Mouse (Mus musculus): ENCODE data around the gene Vwc2l.
A peak's percentile ranks its signal among the peaks of the same experiment; 100 is the strongest.

Gene Vwc2l

GRCm38 (mm10) chr1:70725655-70726066 lies at the start of gene Vwc2l:
Vwc2l (plus strand) TSS chr1:70725715.
- peak; percentile 73 for DNase-seq (ENCODE audit: low spot score)

DNA sequence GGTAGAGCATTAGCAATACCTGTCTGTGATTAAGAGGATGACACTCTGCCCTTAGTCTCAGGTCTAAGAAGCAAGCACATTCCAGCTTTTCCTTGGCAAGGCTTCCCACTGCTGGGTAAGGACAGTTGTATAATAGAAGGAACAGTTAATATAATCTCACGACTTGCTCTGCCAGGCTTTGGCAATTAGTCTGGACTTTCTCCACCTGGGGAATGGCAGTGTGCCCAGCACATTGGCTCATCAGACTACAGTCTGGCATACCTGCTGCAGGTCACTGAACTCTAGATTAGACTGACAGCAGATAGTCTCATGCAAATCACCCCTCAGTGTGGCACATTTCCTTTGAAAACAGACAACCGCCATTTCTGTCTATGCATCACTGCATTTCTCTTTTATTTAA lies 33.0 kb upstream of the Vwc2l start:
- DNase-seq (ENCODE audit: low spot score) = no peak

DNA sequence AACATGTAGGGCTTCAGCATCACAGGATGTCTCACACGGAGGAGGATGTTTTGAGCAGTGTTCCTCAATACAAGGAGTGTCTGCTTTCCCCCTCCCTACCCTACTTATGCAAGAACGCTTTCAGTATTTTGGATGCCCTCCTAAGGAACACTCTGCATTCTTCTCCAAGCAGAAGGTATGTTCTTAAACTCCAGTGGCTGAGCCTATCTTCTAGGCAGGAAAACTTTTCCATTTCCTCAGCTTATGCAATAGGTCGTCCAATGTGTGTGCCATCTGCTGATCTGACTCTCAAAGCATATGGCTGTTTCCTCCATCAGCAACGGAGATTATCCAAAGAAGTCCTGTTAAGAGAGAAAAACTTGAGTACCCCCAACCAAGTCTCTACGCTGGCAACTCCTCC lies 25.2 kb upstream of the Vwc2l start:
- no peak for DNase-seq (ENCODE audit: low spot score)

DNA sequence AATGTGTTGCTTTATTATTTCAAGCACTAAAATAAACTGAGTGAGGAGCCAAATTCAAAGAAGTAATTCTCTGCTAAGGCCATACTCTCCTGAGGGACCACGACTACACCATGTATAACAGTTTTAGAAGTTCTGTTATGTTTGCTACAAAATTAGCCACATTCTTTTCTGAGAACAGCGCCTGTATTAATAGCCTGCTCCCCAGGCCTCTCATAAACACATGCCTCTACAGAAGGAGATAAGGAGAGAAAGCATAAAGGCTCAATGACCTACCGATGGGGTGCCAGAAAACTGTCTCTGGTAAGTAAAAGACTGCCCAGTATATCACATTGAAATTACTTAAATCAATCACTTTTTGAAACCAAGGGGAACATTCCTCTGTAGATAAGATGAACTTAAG lies 21.6 kb upstream of the Vwc2l start:
- DNase-seq (ENCODE audit: low spot score) = no peak

GRCm38 (mm10) chr1:70705821-70706220 lies 19.7 kb upstream of the Vwc2l start:
- DNase-seq (ENCODE audit: low spot score) = no peak

DNA sequence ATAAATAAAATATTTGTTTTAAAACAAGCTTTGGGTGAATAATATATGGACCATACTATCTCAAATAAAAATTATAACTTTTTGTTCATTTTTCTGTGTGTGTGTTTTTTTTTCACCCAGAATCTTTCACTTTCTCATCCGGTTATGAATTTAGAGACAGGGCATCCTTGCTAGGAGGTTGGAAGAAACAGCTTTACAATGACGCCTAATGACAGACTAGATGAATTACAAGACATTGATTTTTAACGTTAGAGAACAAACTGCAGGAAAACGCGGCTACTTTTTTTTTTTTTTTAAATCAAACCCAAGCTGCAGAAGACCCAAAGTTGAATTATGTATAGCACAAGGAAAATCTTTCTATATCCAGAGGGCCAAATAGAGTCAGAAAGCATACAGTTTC lies 470 bp upstream of the Vwc2l start:
- no peak for DNase-seq (ENCODE audit: low spot score)

DNA sequence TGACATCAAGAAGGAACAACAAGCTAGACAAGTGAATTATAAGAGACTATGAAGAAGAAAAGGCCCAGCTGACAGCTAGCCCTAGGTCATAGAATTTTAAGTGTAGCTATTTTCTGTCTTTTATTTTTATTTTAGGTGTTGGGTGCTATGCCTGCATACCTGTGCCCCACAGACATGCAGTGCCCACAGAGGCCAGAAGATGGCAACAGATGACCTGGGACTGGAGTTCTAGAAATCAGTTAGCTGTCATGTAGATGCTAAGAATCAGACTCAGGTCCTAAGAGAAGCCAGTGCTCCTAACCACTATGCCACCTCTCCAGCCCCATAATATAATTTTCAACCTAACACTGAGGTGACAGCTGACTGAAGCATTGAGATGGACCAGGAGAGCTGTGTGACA lies 61.6 kb downstream of the Vwc2l start:
- DNase-seq (ENCODE audit: low spot score) = no peak

- DNase-seq (ENCODE audit: low spot score) = no peak
Measured at GRCm38 (mm10) chr1:70791636-70792035, 66.1 kb downstream of the Vwc2l start.

DNA sequence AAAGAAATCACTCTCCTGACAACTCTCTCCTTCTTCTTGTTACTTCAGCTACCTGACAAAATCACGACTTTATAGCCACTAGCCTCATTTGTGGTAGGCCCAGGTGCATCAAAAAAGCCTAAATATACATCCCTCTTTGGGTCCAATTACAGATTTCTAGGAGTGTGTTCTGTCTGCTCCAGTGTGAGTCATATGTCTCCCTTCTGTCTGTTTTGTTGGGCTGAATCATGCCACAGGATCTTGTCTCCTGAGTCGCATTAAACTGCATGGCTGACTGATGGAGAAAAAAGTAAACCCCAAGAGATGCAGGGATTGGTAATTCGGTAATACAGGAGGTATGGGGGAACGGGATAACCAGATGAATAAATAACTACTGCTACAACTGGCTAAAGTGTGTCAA lies 69.6 kb downstream of the Vwc2l start:
- no peak for DNase-seq (ENCODE audit: low spot score)

GRCm38 (mm10) chr1:70803401-70803800 lies 77.9 kb downstream of the Vwc2l start:
- DNase-seq (ENCODE audit: low spot score) = no peak

DNA sequence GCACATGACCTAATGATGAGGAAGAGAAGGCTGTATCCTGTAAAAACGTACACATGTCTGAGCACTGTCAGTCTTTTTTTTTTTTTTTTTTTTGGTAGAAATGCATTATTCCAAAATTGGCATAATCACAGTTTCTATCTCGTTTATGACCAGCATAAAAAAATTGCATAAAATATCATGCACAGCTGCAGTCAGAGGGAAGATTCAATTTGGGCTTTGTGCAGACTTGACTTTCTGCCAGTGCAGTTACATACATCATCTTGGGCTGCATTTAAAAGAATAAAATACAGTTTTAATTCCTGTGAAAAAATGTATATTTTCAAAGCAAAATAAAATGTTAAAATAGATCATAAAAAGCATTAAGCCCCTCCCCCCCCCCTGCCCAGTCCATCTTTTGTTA lies 97.6 kb downstream of the Vwc2l start:
- DNase-seq (ENCODE audit: low spot score) = no peak

GRCm38 (mm10) chr1:70833262-70833661 lies 107.7 kb downstream of the Vwc2l start:
- no peak for DNase-seq (ENCODE audit: low spot score)

- no peak for DNase-seq (ENCODE audit: low spot score)
Measured at GRCm38 (mm10) chr1:70842222-70842621, 116.7 kb downstream of the Vwc2l start.

GRCm38 (mm10) chr1:70845276-70845675 lies 119.8 kb downstream of the Vwc2l start:
- no peak for DNase-seq (ENCODE audit: low spot score)

GRCm38 (mm10) chr1:70851633-70852390 lies 126.3 kb downstream of the Vwc2l start:
- no peak for DNase-seq (ENCODE audit: low spot score)

- DNase-seq (ENCODE audit: low spot score) = no peak
Measured at GRCm38 (mm10) chr1:70853446-70853845, 127.9 kb downstream of the Vwc2l start.

DNA sequence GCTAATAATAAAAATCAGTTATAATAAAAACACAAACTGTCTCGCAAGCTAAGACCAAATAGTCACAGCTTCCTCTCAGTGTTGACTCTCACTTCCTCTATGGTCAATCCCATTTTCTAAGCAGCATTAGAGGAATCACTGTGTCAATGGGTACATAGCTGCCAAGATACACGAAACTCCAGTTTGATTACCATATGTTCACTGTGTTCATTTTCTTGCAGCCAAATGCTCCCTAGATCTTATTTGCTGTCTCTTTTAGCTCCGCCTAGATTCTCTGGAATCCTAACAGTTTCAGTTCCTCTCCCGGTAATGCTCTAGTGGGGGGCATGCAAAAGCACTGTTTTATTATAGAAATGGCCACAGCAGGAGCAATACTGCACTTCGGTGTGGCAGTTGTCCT lies 130.4 kb downstream of the Vwc2l start:
- DNase-seq (ENCODE audit: low spot score) = no peak

DNA sequence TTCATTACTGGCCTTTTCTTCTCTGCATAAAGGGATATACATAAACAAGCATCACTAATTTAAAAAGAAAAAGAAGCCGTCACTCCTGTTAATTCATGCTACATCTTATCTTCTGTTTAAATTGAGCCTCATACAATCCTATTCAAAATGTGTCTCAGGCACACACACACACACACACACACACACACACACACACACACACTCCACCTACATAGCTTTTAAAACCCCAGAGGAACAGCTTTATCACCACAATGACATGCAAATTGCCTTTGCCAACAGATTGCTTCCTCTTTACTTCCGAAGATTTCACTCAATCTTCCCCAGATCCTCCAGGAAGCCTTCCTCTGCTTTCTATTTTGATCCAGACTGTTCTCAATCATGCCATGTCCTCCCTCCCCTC lies 136.2 kb downstream of the Vwc2l start:
- no peak for DNase-seq (ENCODE audit: low spot score)

GRCm38 (mm10) chr1:70866137-70866536 lies 140.6 kb downstream of the Vwc2l start:
- DNase-seq (ENCODE audit: low spot score) = peak; percentile 1

GRCm38 (mm10) chr1:70880496-70880895 lies 155.0 kb downstream of the Vwc2l start:
- no peak for DNase-seq (ENCODE audit: low spot score)

DNA sequence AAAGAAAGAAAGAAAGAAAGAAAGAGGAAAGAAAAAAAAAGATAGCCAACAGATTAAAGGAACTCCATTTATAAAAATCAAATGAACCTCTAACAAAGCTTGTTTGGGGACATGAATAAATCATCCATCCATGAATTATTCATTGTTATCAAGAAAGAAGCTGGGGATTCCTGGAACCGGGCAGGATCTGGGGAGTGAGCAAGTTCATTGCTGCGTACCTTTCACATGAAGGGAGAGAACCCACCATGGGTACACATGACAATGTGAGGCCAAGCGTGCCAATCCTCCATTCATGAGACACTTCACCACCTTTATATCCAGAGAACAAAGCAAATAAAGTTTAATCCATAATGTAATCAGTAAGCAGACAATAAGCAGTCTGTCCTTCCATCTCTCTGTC lies 155.8 kb downstream of the Vwc2l start:
- DNase-seq (ENCODE audit: low spot score) = no peak

DNA sequence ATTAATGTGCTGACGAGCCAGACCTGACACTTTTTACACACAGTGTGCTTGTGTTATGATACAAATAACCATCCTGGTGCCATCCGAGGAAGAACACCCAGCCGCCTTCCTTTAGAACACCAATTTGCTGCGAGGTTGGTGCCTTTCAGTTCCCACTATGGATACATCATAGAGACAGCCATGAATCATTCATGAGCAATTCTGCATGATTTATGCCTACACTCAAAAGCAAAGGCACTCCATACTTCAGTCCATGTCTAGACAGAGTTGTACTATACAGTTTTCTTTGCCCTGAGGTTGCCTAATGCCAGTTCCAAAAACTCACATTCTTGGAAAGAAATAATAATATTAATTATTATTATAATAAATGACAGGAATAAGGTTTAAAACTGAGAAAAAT lies 158.6 kb downstream of the Vwc2l start:
- no peak for DNase-seq (ENCODE audit: low spot score)

DNA sequence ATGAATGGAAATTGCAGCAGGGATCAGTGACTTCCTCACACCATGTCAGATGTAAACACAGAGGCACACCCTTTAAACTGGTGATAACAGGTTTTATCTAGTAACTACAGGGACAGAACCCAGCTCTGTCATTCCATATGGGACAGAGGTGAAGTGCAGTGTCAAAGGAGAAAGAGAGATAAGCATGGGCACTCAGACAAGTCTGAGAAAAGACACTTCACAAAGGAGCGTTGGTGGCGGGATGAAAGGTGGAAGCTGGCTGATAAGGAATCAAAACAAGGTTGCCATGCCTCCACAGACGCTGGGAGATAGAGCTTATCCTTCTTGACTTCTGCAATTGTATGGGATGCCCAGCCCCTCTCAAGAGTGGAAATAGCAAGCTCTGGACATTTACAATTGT lies 176.8 kb downstream of the Vwc2l start:
- no peak for DNase-seq (ENCODE audit: low spot score)

- DNase-seq (ENCODE audit: low spot score) = no peak
Measured at GRCm38 (mm10) chr1:70907366-70907765, 181.9 kb downstream of the Vwc2l start.
